Mouse (Mus musculus) C3H10T1/2 (cell line): ENCODE results near the gene Mgst2. TPM values are rescaled to one million over a fixed set of nuclear protein-coding genes. Genes with fewer than 3 reads are reported as not detected.

ENCODE experiments used
- polyA plus RNA-seq, 2 experiments: library from polyadenylated mRNA; unstranded; fragments of >200 nt; fragmentation: generic; extraction: Trizol; gene quantifications; one replicate each; pipeline ENCODE4 v1.2.1; 2012; ENCODE audit warnings: missing spikeins in 2 of 2

Mgst2 gene
- polyA plus RNA-seq: 10 to 100 TPM in 1 of 2 experiments, 1 to 10 TPM in 1; 5.1 to 12.7 TPM

GRCm38 (mm10) chr3:51660060-51660459 lies at the start of gene Mgst2:
Mgst2 (plus strand) TSS chr3:51660360.

Other genes with a start within 250 kb of the Mgst2 start
- 1 to 10 TPM; 3.8 to 4.7 TPM for gene Naa15, start 245.2 kb upstream of the Mgst2 start, polyA plus RNA-seq
- 1 to 10 TPM in 1 of 2 experiments, under 1 TPM in 1; 0.63 to 5.7 TPM for gene Rab33b, start 176.4 kb upstream of the Mgst2 start, polyA plus RNA-seq
- gene Setd7, start 99.5 kb upstream of the Mgst2 start, polyA plus RNA-seq: 10 to 100 TPM in 1 of 2 experiments, under 1 TPM in 1; 0.87 to 12.4 TPM